Mouse (Mus musculus): ENCODE measurements around the gene Vps37b.

- TF ChIP-seq CTCF (conservative IDR thresholded peaks at IDR 0.05; ENCODE audit: low read length) = no peak
- TF ChIP-seq POU5F1 (IDR thresholded peaks at IDR 0.05; ENCODE audit: borderline replicate concordance, low read length) = no peak
- TF ChIP-seq NANOG (IDR thresholded peaks at IDR 0.05; ENCODE audit: borderline replicate concordance, low read length) = no peak
Observed at GRCm38 (mm10) chr5:124013747-124014146, 18.3 kb downstream of the Vps37b start.
